Mouse (Mus musculus): ENCODE results near the gene Shisal2b. TPM values are rescaled to one million over a fixed set of nuclear protein-coding genes. Genes with fewer than 3 reads are reported as not detected.

Shisal2b gene
- polyA plus RNA-seq, 1 experiment from 2014 or later: not detected

GRCm38 (mm10) chr13:104799566-104800182 is 64.0 kb downstream of the Shisal2b start:
- Histone ChIP-seq H3K4me3 (no peak overlapping the region), H3K36me3 (peaks cover 39% of the 10 kb centered on the region), H3K9me3 (no peaks in the 10 kb centered on the region), H3K27me3 (ENCODE audit: insufficient read depth, poor library complexity, severe bottlenecking) (no peaks in the 10 kb centered on the region), H3K27ac (no peak overlapping the region), H3K4me1 (replicated peaks) (no peaks in the 10 kb centered on the region)
- WGBS: 90% methylated on average over 7 of the region's 7 CpGs
- DNase-seq (ENCODE audit: low spot score): no peak

GRCm38 (mm10) chr13:104799067-104799466 is 64.6 kb downstream of the Shisal2b start:
- no peak for DNase-seq (ENCODE audit: low spot score)
- Histone ChIP-seq H3K4me1 (replicated peaks) (no peaks in the 10 kb centered on the region), H3K9me3 (no peaks in the 10 kb centered on the region), H3K36me3 (peaks cover 40% of the 10 kb centered on the region), H3K4me3 (no peak overlapping the region), H3K27ac (no peak overlapping the region), H3K27me3 (ENCODE audit: insufficient read depth, poor library complexity, severe bottlenecking) (no peaks in the 10 kb centered on the region)
- 93% methylated on average over 8 of the region's 8 CpGs for WGBS

Other genes starting within 250 kb of the Shisal2b start
- gene Srek1ip1, start 71.4 kb downstream of the Shisal2b start, polyA plus RNA-seq (2016; fragmentation: Nextera tagmentation; extraction: Ambion mirVana): 14.2 and 21.5 TPM in 2 replicates
- 27.9 and 29.1 TPM in 2 replicates for gene Cwc27, start 46.8 kb downstream of the Shisal2b start, polyA plus RNA-seq (2016; fragmentation: Nextera tagmentation; extraction: Ambion mirVana)
- 0.66 and 1.0 TPM in 2 replicates for gene Rgs7bp, start 191.0 kb upstream of the Shisal2b start, polyA plus RNA-seq (2016; fragmentation: Nextera tagmentation; extraction: Ambion mirVana)
- not detected in 2 replicates for gene 4933425L06Rik, start 218.2 kb upstream of the Shisal2b start, polyA plus RNA-seq (2016; fragmentation: Nextera tagmentation; extraction: Ambion mirVana)